19 mouse cellular contexts compared by ENCODE assay signal in the genomic region with DNA sequence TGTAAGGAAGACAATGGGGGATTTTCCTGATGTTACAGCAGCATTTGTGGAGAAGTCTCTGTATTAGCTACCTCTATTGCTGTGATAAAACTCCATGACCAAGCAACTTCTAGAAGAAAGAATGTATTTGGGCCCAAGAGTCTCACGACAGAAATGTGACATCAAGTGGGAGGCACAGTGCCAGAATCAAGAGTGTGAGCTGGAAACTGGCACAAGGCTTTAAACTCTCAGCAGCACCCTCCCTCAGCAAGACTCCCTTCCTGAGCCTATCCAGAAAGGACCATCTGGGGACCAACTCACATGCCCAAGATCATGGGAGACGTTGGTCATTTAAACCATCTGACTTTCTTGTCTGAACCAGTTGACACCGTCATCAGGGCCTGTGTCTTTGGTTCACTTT. TPM values are rescaled to one million over a fixed set of nuclear protein-coding genes. Genes with fewer than 3 reads are reported as not detected.
DNase-seq lines count a peak whose midpoint lies in the region; ATAC-seq and TF ChIP-seq lines count a peak whose summit lies in the region.
"Had no signal": no experiment of that assay in that cellular context is flagged by ENCODE, and none has a peak within 500 bp of the region (broad histone marks: within the 10 kb centered on the region; RNA-seq: fewer than 3 reads in every experiment).

No protein-coding gene starts in this region.

- TF ChIP-seq CTCF in lung, adult 2 months (IDR thresholded peaks at IDR 0.05; ENCODE audit: insufficient read depth, low read length), result no peak

- 68% methylated on average over 3 of the region's 3 CpGs for WGBS in lung, adult 2 months
- WGBS in hindbrain, embryonic 10.5 days, result 96% methylated on average over 3 of the region's 3 CpGs

- H3K27ac ChIP-seq in hindbrain, embryonic 10.5 days, result no peak overlapping the region
- H3K27ac ChIP-seq: embryonic facial prominence, embryonic 15.5 days; hindbrain, embryonic 14.5 days; liver, embryonic 13.5 days; lung, embryonic 15.5 days; midbrain, embryonic 12.5 days had no signal

- H3K27me3 ChIP-seq in hindbrain, embryonic 10.5 days (ENCODE audit: insufficient read depth, poor library complexity, severe bottlenecking), result no peaks in the 10 kb centered on the region
- H3K27me3 ChIP-seq: embryonic facial prominence, embryonic 15.5 days; liver, embryonic 13.5 days; lung, embryonic 15.5 days; midbrain, embryonic 12.5 days had no signal

- ATAC-seq in frontal cortex, adult (ENCODE audit: low TSS enrichment), result peak; percentile 47; the same call in 1 of the 2 replicates
- ATAC-seq: activated CD4-positive, CD25-positive, alpha-beta regulatory T cell, adult 4 months; forebrain, embryonic 14.5 days; inflammation-experienced regulatory T-cells, adult 6 months had no signal

- H3K4me3 ChIP-seq in lung, adult 2 months (replicated peaks; ENCODE audit: extremely low read depth, low read depth, low read length), result no peak overlapping the region
- H3K4me3 ChIP-seq in hindbrain, embryonic 10.5 days, result no peak overlapping the region
- H3K4me3 ChIP-seq: embryonic facial prominence, embryonic 15.5 days; liver, embryonic 13.5 days; lung, embryonic 15.5 days; midbrain, embryonic 12.5 days had no signal

- H3K36me3 ChIP-seq in hindbrain, embryonic 10.5 days, result peaks cover 99% of the 10 kb centered on the region

- DNase-seq in frontal cortex, postnatal 14 days (ENCODE audit: low spot score in 2 of 2), result no peak
- peak; percentile 27 to 29 for DNase-seq in left cerebral cortex, adult 18-20 months (ENCODE audit: low spot score in 2 of 2)
- no peak for DNase-seq in left cerebral cortex, adult 9 months (ENCODE audit: low spot score in 2 of 2)
- DNase-seq in lung, adult 2 months, result peak; percentile 37
- peak; percentile 27 for DNase-seq in telencephalon, adult 2 months (ENCODE audit: low read depth, low spot score)
- DNase-seq in hindbrain, embryonic 10.5 days (ENCODE audit: low spot score), result no peak
- DNase-seq: adrenal gland, postnatal 10 days; cerebellum, adult 9-10 months; kidney, adult 18-20 months; liver, embryonic 13.5 days; thymus, postnatal 25 days had no signal

- peaks cover 10% of the 10 kb centered on the region; the same call in 1 of the 2 replicates for H3K9me3 ChIP-seq in hindbrain, embryonic 10.5 days
- H3K9me3 ChIP-seq: embryonic facial prominence, embryonic 15.5 days; liver, embryonic 13.5 days; lung, embryonic 15.5 days; midbrain, embryonic 12.5 days had no signal

- TF ChIP-seq POLR2A in lung, adult 2 months (IDR thresholded peaks at IDR 0.05; ENCODE audit: borderline replicate concordance, extremely low read depth, low read depth, low read length), result no peak

- H3K4me1 ChIP-seq in lung, adult 2 months (ENCODE audit: control insufficient read depth, insufficient read depth, low read length), result no peaks in the 10 kb centered on the region
- peaks cover 6% of the 10 kb centered on the region; the same call in 1 of the 2 replicates for H3K4me1 ChIP-seq in hindbrain, embryonic 10.5 days (replicated peaks)
- H3K4me1 ChIP-seq: embryonic facial prominence, embryonic 15.5 days had no signal

RNA-seq across cellular contexts. Expression of gene Parp1, which starts 7.8 kb away (rescaled TPM):
- total RNA-seq in left cerebral cortex, adult 18-20 months (2021), result 10 to 100 TPM; 81.9 to 88.2 TPM
- polyA plus RNA-seq in lung, adult 2 months (2012; rRNA removed), result 17.7 and 20.1 TPM in 2 replicates
- 232 and 299 TPM in 2 replicates for polyA plus RNA-seq in hindbrain, embryonic 10.5 days (2016; fragmentation: Nextera tagmentation; extraction: Ambion mirVana)

Comparison
In these comparisons a context has a peak if more than half of its experiments do, and no peak if none do; other contexts are left out.
1. DNase-seq: peak in left cerebral cortex, adult 18-20 months (2 of 2), lung, adult 2 months (single experiment) and telencephalon, adult 2 months (single experiment); none in frontal cortex, postnatal 14 days (0 of 2), left cerebral cortex, adult 9 months (0 of 2) and hindbrain, embryonic 10.5 days (single experiment).
2. RNA of gene Parp1, which starts 7.8 kb away (polyA plus RNA-seq): 232 to 299 TPM in hindbrain, embryonic 10.5 days; 17.7 to 20.1 TPM in lung, adult 2 months; every median in the first group is over 10 times any median in the second.